In genomic region chr17:56487441-56487888, GRCm38 (mm10) we compare ENCODE assay signal across 8 mouse cellular contexts. TPM values are rescaled to one million over a fixed set of nuclear protein-coding genes. Genes with fewer than 3 reads are reported as not detected.
DNase-seq lines count a peak whose midpoint lies in the region; ATAC-seq and TF ChIP-seq lines count a peak whose summit lies in the region.

No protein-coding gene starts in this region.

- DNase-seq in layer of hippocampus, adult 9-11 months, result peak; percentile 58
- no peak for DNase-seq in layer of hippocampus, postnatal 36 days
- no peak for DNase-seq in Patski (ENCODE audit: low read depth, low spot score)
- DNase-seq in kidney, adult 9 months, result peak; percentile 56
- DNase-seq in midbrain, embryonic 10.5 days (ENCODE audit: low spot score), result peak; percentile 77
- peak; percentile 64 for DNase-seq in thymus, postnatal 14 days
- DNase-seq in urinary bladder, postnatal 4 days (ENCODE audit: low spot score in 2 of 2), result no peak

- peak overlapping the region; percentile 88 for H3K27ac ChIP-seq in forebrain, embryonic 13.5 days
- H3K27ac ChIP-seq in midbrain, embryonic 10.5 days (replicated peaks), result peak overlapping the region; percentile 89

- 0% methylated on average over 8 of the region's 16 CpGs for WGBS in forebrain, embryonic 13.5 days
- WGBS in midbrain, embryonic 10.5 days, result 9% methylated on average over 13 of the region's 16 CpGs

- no peak for TF ChIP-seq CTCF in Patski (IDR thresholded peaks at IDR 0.05)

- in situ Hi-C loops in Patski (cut with MboI; ENCODE audit: low pct_unique_long_range_greater_than_20kb), result no loop called here

- peaks cover 47% of the 10 kb centered on the region for H3K4me1 ChIP-seq in forebrain, embryonic 13.5 days
- peaks cover 46% of the 10 kb centered on the region for H3K4me1 ChIP-seq in midbrain, embryonic 10.5 days

- no peak overlapping the region for H3K9ac ChIP-seq in forebrain, embryonic 13.5 days

- POLR2A ChIA-PET in Patski (lab: Charles Lee), result no interaction called here

- no peaks in the 10 kb centered on the region for H3K36me3 ChIP-seq in forebrain, embryonic 13.5 days (ENCODE audit: poor library complexity, severe bottlenecking)
- H3K36me3 ChIP-seq in midbrain, embryonic 10.5 days, result no peaks in the 10 kb centered on the region

- no peaks in the 10 kb centered on the region for H3K27me3 ChIP-seq in Patski
- H3K27me3 ChIP-seq in forebrain, embryonic 13.5 days, result no peaks in the 10 kb centered on the region
- H3K27me3 ChIP-seq in midbrain, embryonic 10.5 days (ENCODE audit: low read depth, poor library complexity, severe bottlenecking), result no peaks in the 10 kb centered on the region; the same call in 1 of the 2 replicates

- no peak overlapping the region for H3K4me3 ChIP-seq in forebrain, embryonic 13.5 days
- peak overlapping the region; percentile 36 for H3K4me3 ChIP-seq in midbrain, embryonic 10.5 days

- H3K4me2 ChIP-seq in forebrain, embryonic 13.5 days, result peak overlapping the region; percentile 31

- CTCF ChIA-PET in Patski (lab: Charles Lee), result interaction anchor here (0.9 to 1.7 kb wide), 2 partner anchors 17 to 127 kb away, joined by 3 to 5 read pairs; no protein-coding TSS in a partner anchor

- 0 out of 2 replicates have a peak, but pooled peaks cover under 1% of the 10 kb centered on the region for H3K9me3 ChIP-seq in forebrain, embryonic 13.5 days (replicated peaks)
- H3K9me3 ChIP-seq in midbrain, embryonic 10.5 days (replicated peaks), result peaks cover 21% of the 10 kb centered on the region

- peak; percentile 64 for ATAC-seq in Patski
- peak; percentile 85 for ATAC-seq in forebrain, embryonic 13.5 days

RNA-seq across cellular contexts. Expression of gene Ptprs, which starts 11.2 kb away (rescaled TPM):
- 100 to 1,000 TPM; 657 to 686 TPM for total RNA-seq in layer of hippocampus, postnatal 36 days (2021)
- polyA plus RNA-seq in Patski (2021), result 240 TPM
- 276 and 292 TPM in 2 replicates for polyA plus RNA-seq in forebrain, embryonic 13.5 days (2015; fragmentation: Nextera tagmentation; extraction: Ambion mirVana)
- polyA plus RNA-seq in midbrain, embryonic 10.5 days (2016; fragmentation: Nextera tagmentation; extraction: Ambion mirVana), result 89.7 and 131 TPM in 2 replicates

RNA-seq across cellular contexts. Expression of gene Znrf4, which starts 24.8 kb away (rescaled TPM):
- not detected for total RNA-seq in layer of hippocampus, postnatal 36 days (2021)
- not detected for polyA plus RNA-seq in Patski (2021)
- 0.14 TPM in 1 of 2 replicates, not detected in the other for polyA plus RNA-seq in forebrain, embryonic 13.5 days (2015; fragmentation: Nextera tagmentation; extraction: Ambion mirVana)
- not detected in 2 replicates for polyA plus RNA-seq in midbrain, embryonic 10.5 days (2016; fragmentation: Nextera tagmentation; extraction: Ambion mirVana)

Comparison
In these comparisons a context has a peak if more than half of its experiments do, and no peak if none do; other contexts are left out.
1. DNase-seq: peak in layer of hippocampus, adult 9-11 months (single experiment), kidney, adult 9 months (single experiment), midbrain, embryonic 10.5 days (single experiment) and thymus, postnatal 14 days (single experiment); none in layer of hippocampus, postnatal 36 days (0 of 2), Patski (single experiment) and urinary bladder, postnatal 4 days (0 of 2).